Mouse (Mus musculus) stomach, embryonic 16.5 days (tissue): ENCODE data around the gene Rab13. TPM values are rescaled to one million over a fixed set of nuclear protein-coding genes. Genes with fewer than 3 reads are reported as not detected.
"Not testable (repeated sequence)": the region's sequence is repeated elsewhere in the genome, so short reads cannot be mapped to it uniquely, and the experiment has no call there.

Experiments used
- ATAC-seq: fragments of 200-750 bp; cut with Nextera tagmentation; 2 replicates; pipeline ENCODE4 v1.8.0; 2017; ENCODE audit warnings: moderate number of reproducible peaks, moderate TSS enrichment; ENCODE audit not compliant: insufficient read depth, low FRiP score
- H3K27ac ChIP-seq: fragments of 300-500 bp; sonication (generic); 2 replicates; pipeline ENCODE4 v1.5.1; 2014; ENCODE audit warnings: low read length
- H3K27me3 ChIP-seq: fragments of 300-500 bp; sonication (generic); 2 replicates; pipeline ENCODE4 v1.6.1; 2014; ENCODE audit warnings: low read length, control low read depth, mixed read lengths; ENCODE audit not compliant: control insufficient read depth, insufficient read depth
- H3K36me3 ChIP-seq: fragments of 300-500 bp; sonication (generic); 2 replicates; pipeline ENCODE4 v1.6.1; 2014; ENCODE audit warnings: low read length; ENCODE audit not compliant: control insufficient read depth, insufficient read depth
- H3K4me1 ChIP-seq: fragments of 300-500 bp; sonication (generic); 2 replicates; pipeline ENCODE4 v1.6.1; 2014; ENCODE audit warnings: low read length, control low read depth, mixed read lengths; ENCODE audit not compliant: control insufficient read depth, insufficient read depth
- H3K4me2 ChIP-seq: fragments of 300-500 bp; sonication (generic); 2 replicates; pipeline ENCODE4 v1.6.1; 2014; ENCODE audit warnings: low read depth, low read length, mixed read lengths
- H3K4me3 ChIP-seq: fragments of 300-500 bp; sonication (generic); replicated peaks from 2 replicates; pipeline ENCODE4 v1.5.1; 2014; ENCODE audit warnings: mild to moderate bottlenecking, low read length
- H3K9ac ChIP-seq: fragments of 300-500 bp; sonication (generic); 2 replicates; pipeline ENCODE4 v1.6.1; 2014; ENCODE audit warnings: low read length
- H3K9me3 ChIP-seq: fragments of 300-500 bp; sonication (generic); replicated peaks from 2 replicates; pipeline ENCODE4 v1.6.1; 2016; ENCODE audit warnings: low read length, control low read depth; ENCODE audit not compliant: control insufficient read depth
- whole genome bisulfite sequencing: fragments of 180-500 bp; shearing (Covaris S2); extraction: QIAGEN DNeasy Blood & Tissue Kit; methylation state at CpG from one replicate; pipeline ENCODE4 v1.1.7; 2014; 5-methylcytosine and 5-hydroxymethylcytosine counted together
- polyA plus RNA-seq: library from polyadenylated mRNA; unstranded; fragments of >200 nt; fragmentation: Nextera tagmentation; extraction: Ambion mirVana; gene quantifications from 2 replicates; pipeline ENCODE4 v1.2.1, GENCODE M21; 2015

Rab13 gene
- polyA plus RNA-seq, 1 experiment from 2014 or later, result 33.1 TPM

- 85% methylated on average over 2 of the region's 2 CpGs for WGBS
- Histone ChIP-seq H3K4me1 (peaks cover 14% of the 10 kb centered on the region), H3K36me3 (peaks cover 14% of the 10 kb centered on the region)
- H3K4me3 ChIP-seq, ATAC-seq, H3K9me3 ChIP-seq, H3K27ac ChIP-seq, H3K27me3 ChIP-seq, H3K4me2 ChIP-seq, H3K9ac ChIP-seq: not testable (repeated sequence)
These were observed 39.2 kb downstream of the Rab13 start for GRCm38 (mm10) chr3:90252659-90253058.

DNA sequence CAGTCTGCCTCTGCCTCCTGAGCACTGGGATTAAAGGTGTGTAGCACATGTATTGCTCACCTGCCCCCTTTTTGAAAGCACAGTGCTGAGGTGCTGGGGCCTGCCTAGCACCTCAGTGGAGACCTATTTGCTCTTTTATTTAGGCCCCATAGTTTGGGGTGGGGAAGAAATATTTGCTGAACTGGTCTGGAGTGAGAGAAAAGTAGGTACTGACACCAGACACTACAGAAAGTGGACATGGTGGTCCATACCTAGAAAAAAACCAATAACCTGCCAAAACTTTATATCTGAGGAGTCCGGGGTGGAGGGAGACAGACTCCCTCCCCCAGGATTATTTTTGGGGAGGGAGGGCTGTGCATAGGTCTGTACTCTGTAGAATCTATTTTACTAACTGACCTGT, 39.7 kb downstream of the Rab13 start:
- 92% methylated on average over 1 of the region's 1 CpGs for WGBS
- H3K4me1 ChIP-seq, result peaks cover 14% of the 10 kb centered on the region
- peak overlapping the region; percentile 82; the same call in 1 of the 2 replicates for H3K4me2 ChIP-seq
- H3K4me3 ChIP-seq, ATAC-seq, H3K9me3 ChIP-seq, H3K27ac ChIP-seq, H3K27me3 ChIP-seq, H3K9ac ChIP-seq: not testable (repeated sequence)
- H3K36me3 ChIP-seq, result peaks cover 14% of the 10 kb centered on the region

GRCm38 (mm10) chr3:90253653-90254418, 40.3 kb downstream of the Rab13 start, which contains the start of gene Crtc2:
Gene Crtc2, plus strand, starts transcription at chr3:90254163.
- peak; percentile 98 for ATAC-seq
- Histone ChIP-seq H3K4me2 (peak within 1 kb of the TSS; percentile 82), H3K36me3 (peaks cover 14% of the 10 kb centered on the region), H3K27ac (peak within 1 kb of the TSS; percentile 89), H3K9me3 (no peaks in the 10 kb centered on the region), H3K4me3 (peak within 1 kb of the TSS; percentile 95), H3K4me1 (peaks cover 12% of the 10 kb centered on the region), H3K27me3 (no peaks in the 10 kb centered on the region), H3K9ac (peak within 1 kb of the TSS; percentile 95)
- WGBS, result 2% methylated on average over 40 of the region's 40 CpGs

- Histone ChIP-seq H3K36me3 (peaks cover 14% of the 10 kb centered on the region), H3K27ac (peak overlapping the region; percentile 89), H3K27me3 (no peaks in the 10 kb centered on the region), H3K9me3 (no peaks in the 10 kb centered on the region), H3K4me1 (peaks cover 6% of the 10 kb centered on the region), H3K9ac (peak overlapping the region; percentile 95), H3K4me3 (peak overlapping the region; percentile 95), H3K4me2 (peak overlapping the region; percentile 82)
- ATAC-seq, result peak; percentile 61
- under 1% methylated on average over 41 of the region's 41 CpGs for WGBS
These were observed 41.1 kb downstream of the Rab13 start for GRCm38 (mm10) chr3:90254419-90255193.

GRCm38 (mm10) chr3:90255194-90255565, 41.7 kb downstream of the Rab13 start:
- H3K27ac ChIP-seq, result 0 out of 2 replicates have a peak overlapping the region, but pooled peaks have one; percentile 89
- WGBS, result 15% methylated on average over 2 of the region's 2 CpGs
- no peak for ATAC-seq
- H3K27me3 ChIP-seq, result no peaks in the 10 kb centered on the region
- H3K9ac ChIP-seq, result peak overlapping the region; percentile 95
- peaks cover 6% of the 10 kb centered on the region for H3K4me1 ChIP-seq
- H3K4me3 ChIP-seq, result peak overlapping the region; percentile 95
- H3K9me3 ChIP-seq, result no peaks in the 10 kb centered on the region
- peaks cover 19% of the 10 kb centered on the region; the same call in 1 of the 2 replicates for H3K36me3 ChIP-seq
- H3K4me2 ChIP-seq, result peak overlapping the region; percentile 82

DNA sequence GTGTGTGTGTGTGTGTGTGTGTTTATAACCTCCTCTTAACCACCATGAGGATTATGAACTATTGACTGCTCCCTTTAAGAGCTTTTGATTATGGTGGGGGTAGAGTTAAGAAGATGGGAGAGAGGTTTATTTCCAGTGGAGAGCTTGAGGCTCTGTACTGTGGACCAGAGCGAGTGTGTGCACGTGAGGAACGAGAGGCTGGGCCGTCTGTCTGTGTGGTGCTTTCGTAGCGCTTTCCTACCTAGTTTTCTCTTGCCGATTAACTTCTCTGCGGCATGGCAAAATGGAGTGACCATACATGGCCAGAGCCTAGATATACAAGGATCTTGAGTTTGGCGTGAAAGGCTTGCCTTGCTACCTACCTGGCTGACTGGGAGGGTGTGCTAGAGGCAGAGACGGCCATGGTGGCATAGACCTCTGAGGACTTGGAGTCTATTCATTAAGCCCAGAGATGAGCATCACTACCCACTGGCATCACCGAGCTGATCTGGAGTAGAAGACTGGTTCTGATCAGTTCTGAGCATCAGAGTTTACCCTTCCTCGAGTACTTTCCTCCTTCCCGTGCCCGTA, 42.4 kb downstream of the Rab13 start:
- Histone ChIP-seq H3K4me1 (peaks cover 6% of the 10 kb centered on the region), H3K9me3 (no peaks in the 10 kb centered on the region), H3K4me3 (no peak overlapping the region), H3K9ac (no peak overlapping the region), H3K4me2 (no peak overlapping the region; the same call in 1 of the 2 replicates), H3K27ac (no peak overlapping the region), H3K36me3 (peaks cover 19% of the 10 kb centered on the region; the same call in 1 of the 2 replicates), H3K27me3 (no peaks in the 10 kb centered on the region)
- ATAC-seq, result no peak
- WGBS, result 94% methylated on average over 14 of the region's 14 CpGs

DNA sequence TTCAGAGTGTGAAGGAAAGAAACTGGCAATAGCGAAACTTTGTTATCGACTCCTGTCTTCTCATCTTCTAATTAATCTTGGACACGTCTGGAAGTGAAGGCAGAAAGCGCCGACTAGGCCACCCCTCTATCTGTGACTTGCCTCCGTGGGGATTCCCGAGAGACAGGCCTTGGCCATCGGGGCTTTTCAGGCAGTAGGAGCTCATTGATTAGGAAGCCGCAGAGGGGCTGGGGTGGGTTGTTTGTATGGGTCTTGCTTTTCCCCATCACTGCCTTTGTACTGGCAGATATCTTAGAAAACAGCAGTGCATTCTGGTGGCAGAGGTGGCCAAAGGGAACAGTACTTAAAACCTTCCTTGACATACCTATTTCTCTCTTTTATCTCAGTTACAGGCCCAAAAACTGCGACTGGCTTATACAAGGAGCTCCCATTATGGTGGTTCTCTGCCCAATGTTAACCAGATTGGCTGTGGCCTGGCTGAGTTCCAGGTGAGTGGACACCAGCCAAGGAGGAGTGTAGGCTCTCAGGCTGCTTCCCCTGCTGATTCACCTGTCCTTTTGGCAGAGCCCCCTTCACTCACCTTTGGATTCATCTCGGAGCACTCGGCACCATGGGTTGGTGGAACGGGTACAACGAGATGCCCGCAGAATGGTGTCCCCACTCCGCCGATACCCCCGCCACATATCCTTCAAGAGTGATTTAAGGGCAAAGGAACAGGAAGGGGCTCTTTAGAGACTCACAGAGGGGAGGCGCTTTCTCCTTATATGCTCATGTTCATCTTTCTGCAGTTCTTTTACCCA, 43.4 kb downstream of the Rab13 start:
- no peaks in the 10 kb centered on the region for H3K9me3 ChIP-seq
- H3K4me3 ChIP-seq, result no peak overlapping the region
- WGBS, result 88% methylated on average over 19 of the region's 19 CpGs
- no peak for ATAC-seq
- no peaks in the 10 kb centered on the region for H3K27me3 ChIP-seq
- peaks cover 6% of the 10 kb centered on the region for H3K4me1 ChIP-seq
- no peak overlapping the region for H3K27ac ChIP-seq
- H3K4me2 ChIP-seq, result no peak overlapping the region
- 0 out of 2 replicates have a peak, but pooled peaks cover 14% of the 10 kb centered on the region for H3K36me3 ChIP-seq
- no peak overlapping the region for H3K9ac ChIP-seq

DNA sequence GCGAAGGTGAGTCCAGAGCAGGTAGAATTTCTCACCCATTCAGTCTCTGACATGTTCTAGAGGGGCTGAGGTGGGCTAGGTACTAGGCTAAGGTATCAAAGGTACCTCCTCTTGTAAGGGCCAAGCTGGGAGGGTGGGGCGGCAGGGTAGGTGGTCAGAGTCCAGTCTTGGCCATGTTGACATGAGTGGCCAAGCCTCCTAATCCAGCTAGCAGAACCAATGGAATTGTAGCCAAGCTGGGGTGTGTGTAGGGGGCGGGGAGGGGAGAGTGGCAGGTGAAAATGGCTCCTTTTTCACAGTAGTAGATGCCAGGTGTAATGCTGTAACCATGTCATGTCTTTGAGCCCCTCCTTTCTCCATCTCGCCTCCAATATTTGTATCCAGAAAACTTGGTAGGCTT, 45.0 kb downstream of the Rab13 start:
- no peak for ATAC-seq
- peaks cover 6% of the 10 kb centered on the region for H3K4me1 ChIP-seq
- H3K4me2 ChIP-seq, result no peak overlapping the region
- no peak overlapping the region for H3K27ac ChIP-seq
- no peaks in the 10 kb centered on the region for H3K9me3 ChIP-seq
- no peak overlapping the region; the same call in 1 of the 2 replicates for H3K9ac ChIP-seq
- 83% methylated on average over 4 of the region's 4 CpGs for WGBS
- no peak overlapping the region for H3K4me3 ChIP-seq
- H3K27me3 ChIP-seq, result no peaks in the 10 kb centered on the region
- H3K36me3 ChIP-seq, result 0 out of 2 replicates have a peak, but pooled peaks cover 14% of the 10 kb centered on the region
